In genomic region chr16:31059730-31060129, GRCm38 (mm10) we compare ENCODE assay signal across 17 mouse cellular contexts.
"Had no signal": no experiment of that assay in that cellular context is flagged by ENCODE, and none has a peak within 500 bp of the region (broad histone marks: within the 10 kb centered on the region; RNA-seq: fewer than 3 reads in every experiment).

No protein-coding gene starts in this region.

- H3K9ac ChIP-seq: lung, embryonic 14.5 days; midbrain, embryonic 13.5 days; midbrain, embryonic 15.5 days; neural tube, embryonic 12.5 days; neural tube, embryonic 15.5 days had no signal

- H3K4me2 ChIP-seq: lung, embryonic 14.5 days; midbrain, embryonic 13.5 days; midbrain, embryonic 15.5 days; neural tube, embryonic 12.5 days; neural tube, embryonic 15.5 days had no signal

- H3K4me1 ChIP-seq: midbrain, embryonic 15.5 days had no signal

- H3K4me3 ChIP-seq: midbrain, embryonic 10.5 days; midbrain, embryonic 13.5 days; midbrain, embryonic 15.5 days; myocyte; neural tube, embryonic 12.5 days; neural tube, embryonic 15.5 days had no signal

- DNase-seq: lung, adult 18-20 months; lung, embryonic 14.5 days; lung, postnatal 10 days; lung, postnatal 4 days; right cerebral cortex, adult 18-20 months; right cerebral cortex, postnatal 25 days; right cerebral cortex, postnatal 4 days; spleen, adult 18-20 months; thymus, adult 18-20 months; thymus, postnatal 14 days; thymus, postnatal 36 days had no signal

- H3K36me3 ChIP-seq: midbrain, embryonic 10.5 days; midbrain, embryonic 13.5 days; midbrain, embryonic 15.5 days; neural tube, embryonic 12.5 days; neural tube, embryonic 15.5 days had no signal

- ATAC-seq: midbrain, embryonic 13.5 days; midbrain, embryonic 15.5 days had no signal

- H3K27ac ChIP-seq: midbrain, embryonic 15.5 days; neural tube, embryonic 12.5 days had no signal

- H3K9me3 ChIP-seq: midbrain, embryonic 10.5 days; midbrain, embryonic 13.5 days; midbrain, embryonic 15.5 days; neural tube, embryonic 12.5 days; neural tube, embryonic 15.5 days had no signal

- H3K27me3 ChIP-seq: midbrain, embryonic 13.5 days; midbrain, embryonic 15.5 days; neural tube, embryonic 12.5 days; neural tube, embryonic 15.5 days had no signal
